Mouse (Mus musculus) liver, postnatal 0 days (tissue): ENCODE results near the gene Trank1. TPM values are rescaled to one million over a fixed set of nuclear protein-coding genes. Genes with fewer than 3 reads are reported as not detected.

Source experiments
- ATAC-seq: fragments of 200-750 bp; cut with Nextera tagmentation; 2 replicates; pipeline ENCODE4 v1.8.0; 2017; ENCODE audit warnings: mild to moderate bottlenecking, moderate library complexity
- DNase-seq: peaks from one replicate; pipeline ENCODE4 v3.0.0-alpha.2; 2016
- H3K27ac ChIP-seq: fragments of 300-500 bp; sonication (generic); 2 replicates; pipeline ENCODE4 v1.5.1; 2014; ENCODE audit warnings: antibody characterized with exemption, moderate library complexity, mild to moderate bottlenecking, low read depth
- H3K27me3 ChIP-seq: fragments of 300-500 bp; sonication (generic); 2 replicates; pipeline ENCODE4 v1.6.1; 2014; ENCODE audit warnings: low read length, control low read depth, mixed read lengths; ENCODE audit not compliant: insufficient read depth
- H3K36me3 ChIP-seq: fragments of 300-500 bp; sonication (generic); replicated peaks from 2 replicates; pipeline ENCODE4 v1.6.1; 2014; ENCODE audit warnings: mild to moderate bottlenecking, control low read depth, low read length, moderate library complexity, mixed read lengths; ENCODE audit not compliant: insufficient read depth
- H3K4me1 ChIP-seq: fragments of 300-500 bp; sonication (generic); 2 replicates; pipeline ENCODE4 v1.6.1; 2014; ENCODE audit warnings: antibody characterized with exemption, mild to moderate bottlenecking, control low read depth; ENCODE audit not compliant: insufficient read depth
- H3K4me2 ChIP-seq: fragments of 300-500 bp; sonication (generic); 2 replicates; pipeline ENCODE4 v1.6.1; 2014; ENCODE audit warnings: low read depth, mild to moderate bottlenecking, low read length, moderate library complexity, mixed read lengths
- H3K4me3 ChIP-seq: fragments of 300-500 bp; sonication (generic); 2 replicates; pipeline ENCODE4 v1.5.1; 2014; ENCODE audit warnings: low read depth, low read length
- H3K9ac ChIP-seq: fragments of 300-500 bp; sonication (generic); replicated peaks from 2 replicates; pipeline ENCODE4 v1.6.1; 2014; ENCODE audit warnings: mild to moderate bottlenecking, moderate library complexity
- H3K9me3 ChIP-seq: fragments of 300-500 bp; sonication (generic); 2 replicates; pipeline ENCODE4 v1.6.1; 2016; ENCODE audit warnings: mild to moderate bottlenecking, control low read depth, low read length, mixed read lengths
- CTCF ChIP-seq: sonication (generic); IDR thresholded peaks from 2 replicates; pipeline ENCODE4 v1.5.1; 2016; ENCODE audit warnings: antibody characterized with exemption, low read depth
- EP300 ChIP-seq: IDR thresholded peaks from 2 replicates; pipeline ENCODE4 v1.6.1; 2016; ENCODE audit warnings: antibody characterized with exemption, low read depth, mild to moderate bottlenecking
- WGBS: fragments of 180-500 bp; shearing (Covaris S2); extraction: QIAGEN DNeasy Blood & Tissue Kit; methylation state at CpG from one replicate; pipeline ENCODE4 v1.1.7; 2014; ENCODE audit not compliant: insufficient replicate concordance; 5-methylcytosine and 5-hydroxymethylcytosine counted together
- polyA plus RNA-seq: library from polyadenylated mRNA; unstranded; fragments of >200 nt; fragmentation: Nextera tagmentation; extraction: Ambion mirVana; gene quantifications from 2 replicates; pipeline ENCODE4 v1.2.1, GENCODE M21; 2015

Trank1 gene
- polyA plus RNA-seq, 1 experiment from 2014 or later, result 0.02 TPM

GRCm38 (mm10) chr9:111421862-111422261 lies 110.3 kb downstream of the Trank1 start:
- H3K27ac ChIP-seq, result no peak overlapping the region
- H3K9ac ChIP-seq, result no peak overlapping the region
- H3K4me3 ChIP-seq, result no peak overlapping the region
- 66% methylated on average over 2 of the region's 2 CpGs for WGBS
- DNase-seq (no peak), ATAC-seq (no peak)
- TF ChIP-seq EP300 (no peak), CTCF (no peak)
- no peaks in the 10 kb centered on the region for H3K4me1 ChIP-seq
- no peaks in the 10 kb centered on the region for H3K9me3 ChIP-seq
- no peak overlapping the region for H3K4me2 ChIP-seq
- no peaks in the 10 kb centered on the region for H3K27me3 ChIP-seq
- H3K36me3 ChIP-seq, result no peaks in the 10 kb centered on the region

- whole genome bisulfite sequencing, result 63% methylated on average over 5 of the region's 5 CpGs
- TF ChIP-seq EP300 (no peak), CTCF (no peak)
- Histone ChIP-seq H3K36me3 (no peaks in the 10 kb centered on the region), H3K4me3 (no peak overlapping the region), H3K9me3 (no peaks in the 10 kb centered on the region), H3K4me2 (no peak overlapping the region), H3K27me3 (no peaks in the 10 kb centered on the region), H3K9ac (no peak overlapping the region), H3K4me1 (no peaks in the 10 kb centered on the region), H3K27ac (no peak overlapping the region)
- ATAC-seq (no peak), DNase-seq (no peak)
These were observed 111.0 kb downstream of the Trank1 start for GRCm38 (mm10) chr9:111422567-111422966.

GRCm38 (mm10) chr9:111425113-111425512 lies 113.6 kb downstream of the Trank1 start:
- ATAC-seq, result no peak
- no peaks in the 10 kb centered on the region for H3K4me1 ChIP-seq
- H3K9ac ChIP-seq, result no peak overlapping the region
- 65% methylated on average over 6 of the region's 6 CpGs for WGBS
- no peak overlapping the region for H3K4me2 ChIP-seq
- no peak overlapping the region for H3K4me3 ChIP-seq
- no peaks in the 10 kb centered on the region for H3K9me3 ChIP-seq
- no peaks in the 10 kb centered on the region for H3K36me3 ChIP-seq
- DNase-seq, result no peak
- TF ChIP-seq CTCF, result no peak
- no peak for TF ChIP-seq EP300
- H3K27ac ChIP-seq, result no peak overlapping the region
- no peaks in the 10 kb centered on the region for H3K27me3 ChIP-seq

GRCm38 (mm10) chr9:111425952-111426351 lies 114.4 kb downstream of the Trank1 start:
- no peak for ATAC-seq
- 76% methylated on average over 4 of the region's 4 CpGs for WGBS
- no peak for DNase-seq
- Histone ChIP-seq H3K27ac (no peak overlapping the region), H3K9ac (no peak overlapping the region), H3K9me3 (no peaks in the 10 kb centered on the region), H3K36me3 (no peaks in the 10 kb centered on the region), H3K4me2 (no peak overlapping the region), H3K4me1 (no peaks in the 10 kb centered on the region), H3K27me3 (no peaks in the 10 kb centered on the region), H3K4me3 (no peak overlapping the region)
- no peak for TF ChIP-seq EP300
- TF ChIP-seq CTCF, result no peak

GRCm38 (mm10) chr9:111427891-111428555 lies 116.5 kb downstream of the Trank1 start:
- ATAC-seq, result no peak

GRCm38 (mm10) chr9:111428698-111429362 lies 117.3 kb downstream of the Trank1 start:
- H3K36me3 ChIP-seq, result no peaks in the 10 kb centered on the region
- no peak overlapping the region for H3K27ac ChIP-seq
- no peaks in the 10 kb centered on the region for H3K27me3 ChIP-seq
- H3K4me2 ChIP-seq, result no peak overlapping the region
- no peaks in the 10 kb centered on the region for H3K4me1 ChIP-seq
- H3K9me3 ChIP-seq, result no peaks in the 10 kb centered on the region
- H3K9ac ChIP-seq, result no peak overlapping the region
- ATAC-seq (no peak), DNase-seq (peak; percentile 18)
- 63% methylated on average over 8 of the region's 8 CpGs for WGBS
- no peak overlapping the region for H3K4me3 ChIP-seq
- TF ChIP-seq CTCF (no peak), EP300 (no peak)

More at GRCm38 (mm10) chr9:111427891-111428555, 116.5 kb downstream of the Trank1 start:
- Histone ChIP-seq H3K9ac (no peak overlapping the region), H3K4me3 (no peak overlapping the region), H3K27ac (no peak overlapping the region), H3K4me2 (no peak overlapping the region), H3K27me3 (no peaks in the 10 kb centered on the region), H3K4me1 (no peaks in the 10 kb centered on the region), H3K9me3 (no peaks in the 10 kb centered on the region), H3K36me3 (no peaks in the 10 kb centered on the region)
- TF ChIP-seq EP300, result no peak
- peak; percentile 63 for TF ChIP-seq CTCF
- WGBS, result 74% methylated on average over 9 of the region's 9 CpGs
- peak; percentile 26 for DNase-seq
